Mouse (Mus musculus): ENCODE data around the gene Fstl5.

DNA sequence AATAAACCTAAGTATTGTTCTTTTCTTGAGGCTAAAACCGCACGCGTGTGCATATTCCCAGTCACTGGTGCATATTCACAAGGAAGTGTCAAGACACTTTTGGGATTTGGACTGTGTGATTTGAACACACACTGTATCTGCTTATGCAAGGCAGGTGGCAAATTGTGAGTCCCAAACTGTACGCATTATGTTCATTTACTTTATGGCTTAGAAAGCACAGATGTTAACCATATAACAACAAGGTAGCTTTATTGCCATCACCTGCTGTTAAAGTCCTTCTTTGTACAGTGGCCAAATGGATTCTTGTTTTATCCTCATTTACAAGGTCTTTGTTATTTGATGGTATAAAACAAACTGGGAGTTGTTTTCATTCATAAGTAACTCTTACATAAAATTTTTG, 295.8 kb downstream of the Fstl5 start:
- no peak for TF ChIP-seq CTCF (IDR thresholded peaks at IDR 0.05; ENCODE audit: control insufficient read depth, insufficient read depth, low read length)
- no peak for TF ChIP-seq POLR2A (IDR thresholded peaks at IDR 0.05; ENCODE audit: borderline replicate concordance, control insufficient read depth, low read depth, low read length)

Data from bone marrow, adult 2 months (tissue).